Mouse (Mus musculus): ENCODE results near the gene Ppp1ca. TPM values are rescaled to one million over a fixed set of nuclear protein-coding genes. Genes with fewer than 3 reads are reported as not detected.
A peak's percentile ranks its signal among the peaks of the same experiment; 100 is the strongest.

Gene Ppp1ca
- total RNA-seq, 2 experiments from 2014 or later: 353 to 384 TPM

GRCm38 (mm10) chr19:4211891-4212588 is 20.2 kb downstream of the Ppp1ca start:
- no peak for DNase-seq (ENCODE audit: low spot score in 2 of 2)

- peak in 1 of 2 experiments; percentile 50 for DNase-seq (ENCODE audit: low spot score in 2 of 2)
Observed at GRCm38 (mm10) chr19:4213524-4213974, 21.7 kb downstream of the Ppp1ca start.

GRCm38 (mm10) chr19:4214071-4214770 is 22.4 kb downstream of the Ppp1ca start, which contains the start of the genes Clcf1 and AC109138.7:
TSS of gene Clcf1 (plus strand) at chr19:4214238.
TSS of gene AC109138.7 (plus strand) at chr19:4214357.
- peak in 1 of 2 experiments; percentile 59 for DNase-seq (ENCODE audit: low spot score in 2 of 2)

- peak in 1 of 2 experiments; percentile 49 for DNase-seq (ENCODE audit: low spot score in 2 of 2)
Observed at GRCm38 (mm10) chr19:4214771-4215450, 23.0 kb downstream of the Ppp1ca start.

GRCm38 (mm10) chr19:4215451-4215840 is 23.6 kb downstream of the Ppp1ca start:
- no peak for DNase-seq (ENCODE audit: low spot score in 2 of 2)

GRCm38 (mm10) chr19:4216041-4216685 is 24.3 kb downstream of the Ppp1ca start:
- peak in 1 of 2 experiments; percentile 36 for DNase-seq (ENCODE audit: low spot score in 2 of 2)

GRCm38 (mm10) chr19:4217140-4217539 is 25.3 kb downstream of the Ppp1ca start:
- no peak for DNase-seq (ENCODE audit: low spot score in 2 of 2)

- no peak for DNase-seq (ENCODE audit: low spot score in 2 of 2)
Observed at GRCm38 (mm10) chr19:4217855-4218254, 26.0 kb downstream of the Ppp1ca start.

GRCm38 (mm10) chr19:4218293-4218692 is 26.4 kb downstream of the Ppp1ca start:
- no peak for DNase-seq (ENCODE audit: low spot score in 2 of 2)

GRCm38 (mm10) chr19:4218784-4219183 is 26.9 kb downstream of the Ppp1ca start:
- no peak for DNase-seq (ENCODE audit: low spot score in 2 of 2)

GRCm38 (mm10) chr19:4219943-4220342 is 28.1 kb downstream of the Ppp1ca start:
- no peak for DNase-seq (ENCODE audit: low spot score in 2 of 2)

GRCm38 (mm10) chr19:4220416-4220815 is 28.6 kb downstream of the Ppp1ca start:
- no peak for DNase-seq (ENCODE audit: low spot score in 2 of 2)

GRCm38 (mm10) chr19:4220957-4221743 is 29.3 kb downstream of the Ppp1ca start:
- DNase-seq (ENCODE audit: low spot score in 2 of 2): no peak

- DNase-seq (ENCODE audit: low spot score in 2 of 2): no peak
Observed at GRCm38 (mm10) chr19:4222165-4222564, 30.3 kb downstream of the Ppp1ca start.

- no peak for DNase-seq (ENCODE audit: low spot score in 2 of 2)
Observed at GRCm38 (mm10) chr19:4226779-4227178, 34.9 kb downstream of the Ppp1ca start.

GRCm38 (mm10) chr19:4227446-4227845 is 35.6 kb downstream of the Ppp1ca start:
- no peak for DNase-seq (ENCODE audit: low spot score in 2 of 2)

GRCm38 (mm10) chr19:4227894-4228678 is 36.2 kb downstream of the Ppp1ca start:
- DNase-seq (ENCODE audit: low spot score in 2 of 2): peak; percentile 63 to 71

GRCm38 (mm10) chr19:4228891-4229290 is 37.0 kb downstream of the Ppp1ca start:
- DNase-seq (ENCODE audit: low spot score in 2 of 2): no peak

- no peak for DNase-seq (ENCODE audit: low spot score in 2 of 2)
Observed at GRCm38 (mm10) chr19:4229451-4230076, 37.7 kb downstream of the Ppp1ca start.
